Mouse (Mus musculus) E14TG2a.4 (cell line): ENCODE results near the gene Cdc27.

Source experiments
- CTCF ChIP-seq: conservative IDR thresholded peaks from 2 replicates; pipeline ENCODE4 v1.5.1; 2014; ENCODE audit warnings: low read length
- POU5F1 ChIP-seq: IDR thresholded peaks from 2 replicates; pipeline ENCODE4 v1.6.1; 2014; ENCODE audit warnings: low read length, borderline replicate concordance

GRCm38 (mm10) chr11:104537945-104538555 lies 12.4 kb downstream of the Cdc27 start:
- no peak for TF ChIP-seq CTCF
- no peak for TF ChIP-seq POU5F1
